15 mouse cellular contexts compared by ENCODE assay signal in genomic region chr3:101796212-101796611, GRCm38 (mm10). TPM values are rescaled to one million over a fixed set of nuclear protein-coding genes. Genes with fewer than 3 reads are reported as not detected.
DNase-seq lines count a peak whose midpoint lies in the region; ATAC-seq and TF ChIP-seq lines count a peak whose summit lies in the region.
"Had no signal": no experiment of that assay in that cellular context is flagged by ENCODE, and none has a peak within 500 bp of the region (broad histone marks: within the 10 kb centered on the region; RNA-seq: fewer than 3 reads in every experiment).

No protein-coding gene starts in this region.

- no peak for TF ChIP-seq CTCF in small intestine, adult 2 months (IDR thresholded peaks at IDR 0.05; ENCODE audit: extremely low read depth, insufficient read length, insufficient replicate concordance, low read depth, low read length)

- no peaks in the 10 kb centered on the region for H3K9me3 ChIP-seq in heart, embryonic 12.5 days (replicated peaks)
- no peaks in the 10 kb centered on the region for H3K9me3 ChIP-seq in midbrain, embryonic 12.5 days
- H3K9me3 ChIP-seq in midbrain, embryonic 14.5 days (ENCODE audit: control insufficient read depth, low read length): no peaks in the 10 kb centered on the region
- H3K9me3 ChIP-seq in hindbrain, embryonic 16.5 days (ENCODE audit: control insufficient read depth, low read length): no peaks in the 10 kb centered on the region
- H3K9me3 ChIP-seq: liver, embryonic 13.5 days had no signal

- no peak for TF ChIP-seq POLR2A in small intestine, adult 2 months (IDR thresholded peaks at IDR 0.05; ENCODE audit: low read depth, low read length)

- H3K4me1 ChIP-seq in heart, embryonic 12.5 days (replicated peaks): peaks cover 53% of the 10 kb centered on the region
- H3K4me1 ChIP-seq in midbrain, embryonic 12.5 days: peaks cover 31% of the 10 kb centered on the region
- H3K4me1 ChIP-seq in midbrain, embryonic 14.5 days (ENCODE audit: control insufficient read depth, insufficient read depth, low read length): 0 out of 2 replicates have a peak, but pooled peaks cover 6% of the 10 kb centered on the region
- H3K4me1 ChIP-seq in hindbrain, embryonic 16.5 days (ENCODE audit: control insufficient read depth, insufficient read depth, low read depth, low read length): peaks cover 12% of the 10 kb centered on the region
- H3K4me1 ChIP-seq in small intestine, adult 2 months (ENCODE audit: control insufficient read depth, insufficient read depth, insufficient read length, low read length): peaks cover 37% of the 10 kb centered on the region

- no peak overlapping the region for H3K4me3 ChIP-seq in heart, embryonic 12.5 days
- H3K4me3 ChIP-seq in midbrain, embryonic 12.5 days: no peak overlapping the region
- no peak overlapping the region for H3K4me3 ChIP-seq in midbrain, embryonic 14.5 days (replicated peaks; ENCODE audit: low read depth, low read length)
- H3K4me3 ChIP-seq in hindbrain, embryonic 16.5 days (ENCODE audit: low read length): no peak overlapping the region
- H3K4me3 ChIP-seq in small intestine, adult 2 months (ENCODE audit: low read depth, low read length): no peak overlapping the region
- H3K4me3 ChIP-seq: liver, embryonic 13.5 days had no signal

- no peaks in the 10 kb centered on the region for H3K36me3 ChIP-seq in heart, embryonic 12.5 days
- no peaks in the 10 kb centered on the region for H3K36me3 ChIP-seq in midbrain, embryonic 12.5 days
- no peaks in the 10 kb centered on the region for H3K36me3 ChIP-seq in midbrain, embryonic 14.5 days (ENCODE audit: control insufficient read depth, insufficient read depth, low read length)
- H3K36me3 ChIP-seq in hindbrain, embryonic 16.5 days (ENCODE audit: control insufficient read depth, insufficient read depth, low read length): no peaks in the 10 kb centered on the region
- H3K36me3 ChIP-seq in small intestine, adult 2 months (ENCODE audit: control insufficient read depth, insufficient read depth, low read length): no peaks in the 10 kb centered on the region
- H3K36me3 ChIP-seq: liver, embryonic 13.5 days had no signal

- 0 out of 2 replicates have a peak overlapping the region, but pooled peaks have one; percentile 46 for H3K27ac ChIP-seq in heart, embryonic 12.5 days (ENCODE audit: poor library complexity, severe bottlenecking)
- H3K27ac ChIP-seq in midbrain, embryonic 12.5 days (replicated peaks): no peak overlapping the region
- H3K27ac ChIP-seq in midbrain, embryonic 14.5 days (replicated peaks; ENCODE audit: low read depth, low read length): no peak overlapping the region
- no peak overlapping the region for H3K27ac ChIP-seq in hindbrain, embryonic 16.5 days (ENCODE audit: low read depth, low read length)
- peak overlapping the region; percentile 50 for H3K27ac ChIP-seq in small intestine, adult 2 months (ENCODE audit: insufficient read depth, low read depth, low read length)
- H3K27ac ChIP-seq: liver, embryonic 13.5 days had no signal

- ATAC-seq in heart, embryonic 12.5 days (ENCODE audit: insufficient number of reproducible peaks, low FRiP score): no peak
- ATAC-seq in midbrain, embryonic 12.5 days (ENCODE audit: low FRiP score, low read depth): 0 out of 2 replicates have a peak, but pooled peaks have one; percentile 35
- no peak for ATAC-seq in midbrain, embryonic 14.5 days (ENCODE audit: low FRiP score, low TSS enrichment)
- ATAC-seq in hindbrain, embryonic 16.5 days: 0 out of 2 replicates have a peak, but pooled peaks have one; percentile 18
- ATAC-seq: Patski had no signal

- WGBS in heart, embryonic 12.5 days: 20% methylated on average over 7 of the region's 7 CpGs
- 36% methylated on average over 7 of the region's 7 CpGs for WGBS in midbrain, embryonic 12.5 days
- 29% methylated on average over 7 of the region's 7 CpGs for WGBS in midbrain, embryonic 14.5 days
- WGBS in hindbrain, embryonic 16.5 days: 33% methylated on average over 7 of the region's 7 CpGs
- 16% methylated on average over 7 of the region's 7 CpGs for WGBS in small intestine, adult 2 months

- H3K4me2 ChIP-seq in heart, embryonic 12.5 days: no peak overlapping the region
- no peak overlapping the region for H3K4me2 ChIP-seq in midbrain, embryonic 12.5 days (replicated peaks)
- no peak overlapping the region for H3K4me2 ChIP-seq in midbrain, embryonic 14.5 days (ENCODE audit: low read length)
- no peak overlapping the region for H3K4me2 ChIP-seq in hindbrain, embryonic 16.5 days (ENCODE audit: low read length)
- H3K4me2 ChIP-seq: liver, embryonic 13.5 days had no signal

- H3K9ac ChIP-seq in heart, embryonic 12.5 days: peak overlapping the region; percentile 30; the same call in 1 of the 2 replicates
- H3K9ac ChIP-seq in midbrain, embryonic 12.5 days (replicated peaks): no peak overlapping the region
- no peak overlapping the region for H3K9ac ChIP-seq in midbrain, embryonic 14.5 days (replicated peaks; ENCODE audit: low read length)
- H3K9ac ChIP-seq in hindbrain, embryonic 16.5 days (ENCODE audit: low read depth, low read length): no peak overlapping the region
- H3K9ac ChIP-seq: liver, embryonic 13.5 days had no signal

- no peaks in the 10 kb centered on the region for H3K27me3 ChIP-seq in heart, embryonic 12.5 days (replicated peaks)
- H3K27me3 ChIP-seq in midbrain, embryonic 12.5 days: peaks cover 7% of the 10 kb centered on the region
- H3K27me3 ChIP-seq in midbrain, embryonic 14.5 days (ENCODE audit: control insufficient read depth, insufficient read depth, low read length): no peaks in the 10 kb centered on the region
- H3K27me3 ChIP-seq in hindbrain, embryonic 16.5 days (replicated peaks; ENCODE audit: control insufficient read depth, insufficient read depth, low read length): no peaks in the 10 kb centered on the region
- H3K27me3 ChIP-seq in small intestine, adult 2 months (ENCODE audit: control insufficient read depth, insufficient read depth, low read length): no peaks in the 10 kb centered on the region
- H3K27me3 ChIP-seq: CH12.LX; liver, embryonic 13.5 days; Patski had no signal

- no peak for DNase-seq in heart, adult 18-20 months
- no peak for DNase-seq in midbrain, embryonic 14.5 days
- no peak for DNase-seq in spleen, postnatal 14 days (ENCODE audit: low spot score in 2 of 2)
- DNase-seq: gastrocnemius, postnatal 36 days; kidney, adult 18-20 months; kidney, postnatal 36 days; liver, embryonic 13.5 days; lung, postnatal 4 days had no signal

RNA-seq across cellular contexts. Expression of gene Mab21l3, which starts 52.5 kb away (rescaled TPM):
- polyA plus RNA-seq in heart, embryonic 12.5 days (2016; fragmentation: Nextera tagmentation; extraction: Ambion mirVana): 0.32 and 0.62 TPM in 2 replicates
- total RNA-seq in heart, adult 18-20 months (2021): under 1 TPM in 1 of 2 experiments, not detected in 1; 0.13 TPM
- 0.32 and 0.48 TPM in 2 replicates for polyA plus RNA-seq in midbrain, embryonic 12.5 days (2016; fragmentation: Nextera tagmentation; extraction: Ambion mirVana)
- 0.23 TPM in 1 of 2 replicates, not detected in the other for polyA plus RNA-seq in midbrain, embryonic 14.5 days (2014; fragmentation: Nextera tagmentation; extraction: Ambion mirVana)
- polyA plus RNA-seq in hindbrain, embryonic 16.5 days (2015; fragmentation: Nextera tagmentation; extraction: Ambion mirVana): 0.16 TPM in 2 replicates
- 0.35 and 0.38 TPM in 2 replicates for polyA plus RNA-seq in small intestine, adult 2 months (2012; rRNA removed)
- total RNA-seq: gastrocnemius, postnatal 36 days; monocyte, adult 5-6 weeks had no signal

Comparison
In these comparisons a context has a peak if more than half of its experiments do, and no peak if none do; other contexts are left out.
1. ATAC-seq: peak in midbrain, embryonic 12.5 days (single experiment) and hindbrain, embryonic 16.5 days (single experiment); none in heart, embryonic 12.5 days (single experiment) and midbrain, embryonic 14.5 days (single experiment).
2. H3K27ac ChIP-seq: peak in heart, embryonic 12.5 days (single experiment) and small intestine, adult 2 months (single experiment); none in midbrain, embryonic 12.5 days (single experiment), midbrain, embryonic 14.5 days (single experiment) and hindbrain, embryonic 16.5 days (single experiment).